Mouse (Mus musculus): ENCODE data around the gene Cemip.

GRCm38 (mm10) chr7:84055961-84056629 is 30.2 kb downstream of the Cemip start:
- TF ChIP-seq POLR2AphosphoS2 (IDR thresholded peaks at IDR 0.05; ENCODE audit: insufficient read length, low read depth) (no peak), MAX (IDR thresholded peaks at IDR 0.05; ENCODE audit: low read depth) (no peak), POLR2A (IDR thresholded peaks at IDR 0.05; ENCODE audit: insufficient read length, low read depth) (no peak), E2F4 (IDR thresholded peaks at IDR 0.05; ENCODE audit: insufficient read depth) (no peak), MYOG (IDR thresholded peaks at IDR 0.05; ENCODE audit: control insufficient read depth in 1 of 3, insufficient read depth in 1 of 3, insufficient read length in 2 of 3, low read depth in 2 of 3) (no peak), USF1 (IDR thresholded peaks at IDR 0.05; ENCODE audit: low read depth) (no peak), TCF3 (IDR thresholded peaks at IDR 0.05; ENCODE audit: insufficient read length, low read depth) (no peak), MYOD1 (IDR thresholded peaks at IDR 0.05; ENCODE audit: control insufficient read depth in 1 of 3, insufficient read length in 2 of 3, low read depth in 2 of 3) (no peak), REST (IDR thresholded peaks at IDR 0.05; ENCODE audit: insufficient read depth, insufficient read length) (no peak), TCF12 (IDR thresholded peaks at IDR 0.05; ENCODE audit: insufficient read depth, poor library complexity, severe bottlenecking) (no peak)
